Mouse (Mus musculus): Measurements from ENCODE around the gene Alox5.
"Not testable (repeated sequence)": the region's sequence is repeated elsewhere in the genome, so short reads cannot be mapped to it uniquely, and the experiment has no call there.

The Alox5 gene

GRCm38 (mm10) chr6:116460544-116461283, at the start of gene Alox5:
Gene Alox5 (minus strand): TSS chr6:116461178.
- DNase-seq: peak; percentile 97

- not testable (repeated sequence) for DNase-seq
Measured at GRCm38 (mm10) chr6:116506302-116507003, 45.5 kb upstream of the Alox5 start, which contains the start of gene Olfr212. Gene Olfr212 (plus strand): TSS chr6:116506516.

GRCm38 (mm10) chr6:116495960-116496359, 35.0 kb upstream of the Alox5 start:
- DNase-seq: peak; percentile 39

- DNase-seq: peak; percentile 80
Measured at GRCm38 (mm10) chr6:116493742-116494141, 32.8 kb upstream of the Alox5 start.

- DNase-seq: peak; percentile 19
Measured at GRCm38 (mm10) chr6:116488791-116489190, 27.8 kb upstream of the Alox5 start, which contains the start of gene Olfr211. Gene Olfr211 (plus strand): TSS chr6:116489091.

GRCm38 (mm10) chr6:116486833-116487232, 25.9 kb upstream of the Alox5 start:
- peak; percentile 61 for DNase-seq

- DNase-seq: peak; percentile 29
Measured at GRCm38 (mm10) chr6:116485081-116485480, 24.1 kb upstream of the Alox5 start.

- no peak for DNase-seq
Measured at GRCm38 (mm10) chr6:116468081-116468480, 7.1 kb upstream of the Alox5 start.

- DNase-seq: peak; percentile 80
Measured at GRCm38 (mm10) chr6:116459232-116459631, 1.7 kb downstream of the Alox5 start.

GRCm38 (mm10) chr6:116458728-116459127, 2.2 kb downstream of the Alox5 start:
- DNase-seq: peak; percentile 79

GRCm38 (mm10) chr6:116456482-116456881, 4.5 kb downstream of the Alox5 start:
- peak; percentile 70 for DNase-seq

GRCm38 (mm10) chr6:116455781-116456180, 5.2 kb downstream of the Alox5 start:
- peak; percentile 98 for DNase-seq

- DNase-seq: peak; percentile 92
Measured at GRCm38 (mm10) chr6:116440849-116441248, 20.1 kb downstream of the Alox5 start.

GRCm38 (mm10) chr6:116440447-116440846, 20.5 kb downstream of the Alox5 start:
- DNase-seq: peak; percentile 86

GRCm38 (mm10) chr6:116439531-116439930, 21.4 kb downstream of the Alox5 start:
- DNase-seq: peak; percentile 93

GRCm38 (mm10) chr6:116438864-116439263, 22.1 kb downstream of the Alox5 start:
- peak; percentile 75 for DNase-seq

GRCm38 (mm10) chr6:116428282-116428681, 32.7 kb downstream of the Alox5 start:
- peak; percentile 57 for DNase-seq

- DNase-seq: peak; percentile 93
Measured at GRCm38 (mm10) chr6:116427552-116427951, 33.4 kb downstream of the Alox5 start.

- peak; percentile 82 for DNase-seq
Measured at GRCm38 (mm10) chr6:116423664-116424063, 37.3 kb downstream of the Alox5 start.

GRCm38 (mm10) chr6:116422991-116423390, 38.0 kb downstream of the Alox5 start:
- DNase-seq: peak; percentile 78

GRCm38 (mm10) chr6:116420271-116420670, 40.7 kb downstream of the Alox5 start:
- peak; percentile 64 for DNase-seq

GRCm38 (mm10) chr6:116419699-116420098, 41.3 kb downstream of the Alox5 start:
- DNase-seq: peak; percentile 45

GRCm38 (mm10) chr6:116418487-116418886, 42.5 kb downstream of the Alox5 start:
- peak; percentile 75 for DNase-seq

Data from heart, adult 11 months (tissue).